Mouse (Mus musculus): ENCODE measurements at regions not wholly inside any gene's neighbourhood (a gene's known extent, or its start where the extent isn't known, plus 50 kb on each side); places are given as distances from the start of the nearest gene placed in this dataset.

DNA sequence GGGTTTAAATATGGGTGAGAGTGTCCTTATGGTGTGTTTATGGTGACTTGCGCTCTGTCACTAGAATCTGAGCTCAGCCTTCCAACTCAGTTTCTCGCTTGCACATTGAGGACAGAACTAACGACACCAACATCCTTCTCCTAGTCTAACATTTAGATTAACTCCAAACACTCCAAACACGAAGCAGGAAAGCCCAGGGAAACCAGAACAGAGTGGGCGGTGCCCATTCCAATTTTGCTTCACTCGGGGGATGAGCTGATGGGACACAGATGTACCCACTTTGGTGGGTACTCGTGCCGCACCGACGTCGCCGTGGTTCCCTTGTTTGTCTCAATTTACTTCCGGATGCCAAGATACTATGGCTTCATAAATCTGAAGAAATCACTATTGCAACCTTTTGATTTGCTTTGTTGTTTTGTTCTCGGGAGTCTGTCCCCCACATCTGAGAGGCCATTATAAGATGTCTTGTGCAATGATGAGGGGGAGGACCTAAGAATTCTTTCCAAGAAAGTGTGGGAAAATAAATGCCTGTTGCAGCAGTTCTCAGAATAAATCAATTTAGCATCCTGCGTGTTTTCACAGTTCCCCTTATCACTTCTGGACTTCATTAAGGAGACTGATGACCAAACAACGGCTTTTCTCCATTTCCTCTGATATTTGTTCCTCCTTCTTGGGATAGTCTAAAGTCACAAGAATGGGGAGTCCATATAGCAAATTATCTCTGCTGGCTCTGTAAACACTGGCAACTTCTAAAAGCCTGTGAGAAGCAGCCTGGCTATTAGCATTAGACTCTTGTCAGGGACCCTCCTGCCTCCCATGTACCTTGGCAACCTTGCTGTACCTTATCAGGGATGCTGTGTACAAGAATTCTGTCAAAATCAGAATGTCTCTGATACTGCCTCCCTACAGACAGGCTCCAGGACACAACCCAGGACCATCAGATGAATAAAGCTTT is 96.2 kb upstream of the Klf9 start:
- DNase-seq, result no peak

DNA sequence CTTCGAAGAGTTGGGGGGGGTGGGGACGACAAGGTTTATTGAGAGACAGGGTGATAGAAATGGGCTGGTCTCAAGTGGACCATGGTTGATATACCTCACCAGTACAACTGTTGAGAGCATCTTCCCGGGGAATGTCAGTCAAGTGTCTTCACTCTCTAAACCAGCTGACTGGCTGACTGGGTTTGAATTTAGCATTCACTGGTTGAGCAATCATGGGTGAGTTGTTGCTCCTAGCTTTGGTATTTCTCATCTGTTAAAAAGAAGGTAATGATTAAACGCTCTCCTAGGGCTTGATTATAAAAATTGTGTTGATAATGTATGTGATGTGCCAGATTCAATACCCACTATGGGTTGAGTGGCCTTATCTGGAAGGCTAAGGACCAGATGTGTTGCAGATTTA is 89.6 kb upstream of the Klf9 start:
- peak in 1 of 2 experiments; percentile 51 for DNase-seq

DNA sequence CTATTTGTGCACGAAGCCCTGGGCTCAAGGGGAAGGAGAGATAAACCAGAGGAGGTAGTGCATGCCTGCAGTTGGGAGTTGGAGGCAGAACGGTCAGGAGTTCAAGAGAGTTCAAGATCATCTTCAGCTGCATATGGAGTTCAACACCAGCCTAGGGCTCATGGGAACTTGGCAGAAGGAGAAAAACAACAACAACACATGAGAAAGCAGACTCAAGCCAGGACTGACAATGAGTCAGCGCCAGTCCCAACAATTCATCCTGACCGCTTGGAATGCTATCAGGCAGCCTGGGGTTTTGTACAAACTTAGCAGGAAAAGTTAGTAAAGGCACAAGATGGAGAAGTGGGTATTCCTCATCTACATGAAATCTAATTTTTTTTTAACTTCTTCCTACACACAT is 86.6 kb upstream of the Klf9 start:
- DNase-seq, result no peak

DNA sequence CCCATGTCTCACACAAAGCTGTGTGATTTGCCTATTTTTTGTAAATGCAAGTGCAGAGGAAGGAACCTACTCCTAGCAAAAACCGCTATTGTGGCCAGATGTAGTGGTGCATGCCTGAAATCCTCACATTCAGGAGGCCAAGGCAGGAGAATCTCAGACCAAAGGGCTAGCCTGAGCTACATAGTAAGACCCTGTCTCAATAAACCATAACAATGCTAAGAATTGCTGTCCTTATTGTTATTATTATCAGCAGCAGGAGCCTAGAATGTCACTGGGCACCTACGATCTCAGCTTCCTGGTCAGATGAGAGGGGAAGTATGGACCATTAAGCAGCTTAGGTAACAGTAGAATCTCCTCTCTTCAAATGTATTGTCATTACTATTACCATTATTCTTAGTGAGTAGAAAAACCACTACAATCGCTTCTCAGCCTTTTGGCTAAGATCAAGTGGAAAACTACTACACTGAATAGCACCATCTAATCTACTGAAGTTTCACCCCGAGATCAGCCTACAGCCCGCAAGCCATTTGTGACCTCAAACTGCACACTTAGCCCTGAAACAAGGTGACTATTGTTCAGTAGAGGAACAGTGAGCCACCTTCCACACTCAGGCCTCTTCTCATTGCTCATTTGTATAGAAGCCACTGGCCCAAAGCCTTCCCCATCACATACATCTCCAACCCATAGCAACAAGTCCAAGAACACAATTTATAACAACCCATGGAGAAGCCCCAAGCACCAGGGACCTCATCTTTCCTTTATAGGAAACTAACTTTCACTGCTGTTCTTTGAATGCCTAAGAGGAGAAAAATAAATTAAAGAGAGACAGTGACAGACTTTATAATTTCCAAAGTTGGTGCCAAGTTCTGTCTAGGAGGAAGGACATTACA is 84.9 kb upstream of the Klf9 start:
- no peak for DNase-seq

DNA sequence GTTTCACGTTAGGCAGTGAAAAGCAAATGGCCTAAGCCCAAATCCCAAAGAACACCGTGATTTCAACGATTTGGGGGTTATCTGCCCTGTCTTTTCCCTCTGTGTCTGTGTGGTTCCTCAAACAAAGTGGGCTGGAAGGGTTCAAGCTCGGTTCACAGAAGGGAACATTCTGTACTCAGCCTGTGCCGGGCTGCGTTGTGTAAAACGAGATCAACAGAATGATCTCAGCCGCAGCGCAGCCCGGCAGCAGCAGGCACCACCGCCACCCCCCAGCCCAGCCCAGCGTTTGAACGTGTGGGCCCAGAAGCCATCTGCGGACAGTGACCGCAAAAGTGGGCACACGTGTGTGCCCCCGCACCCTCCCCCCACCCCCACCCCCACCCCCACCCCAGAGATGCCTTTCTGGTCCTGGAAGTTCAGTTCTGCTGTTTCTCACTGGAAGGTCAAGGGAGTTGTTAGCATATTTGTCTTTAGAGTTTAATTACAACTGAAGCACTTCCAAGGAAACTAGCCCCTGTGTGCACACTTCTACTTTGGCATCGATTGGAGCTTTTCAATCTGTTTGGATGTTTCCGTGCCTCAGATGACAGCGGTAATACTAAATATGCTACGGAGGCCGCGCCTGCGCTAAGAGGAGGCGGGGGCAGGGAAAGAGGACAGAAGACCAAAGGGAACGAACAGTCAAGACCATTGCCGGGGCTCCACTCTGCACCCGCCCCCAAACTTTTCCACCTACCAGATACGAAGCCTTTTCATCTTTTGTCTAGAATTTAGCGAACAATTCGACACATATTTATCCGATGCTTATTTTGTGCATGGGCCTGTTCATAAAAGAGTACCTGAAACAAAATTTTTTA is 83.9 kb upstream of the Klf9 start:
- peak; percentile 78 to 84 for DNase-seq

DNA sequence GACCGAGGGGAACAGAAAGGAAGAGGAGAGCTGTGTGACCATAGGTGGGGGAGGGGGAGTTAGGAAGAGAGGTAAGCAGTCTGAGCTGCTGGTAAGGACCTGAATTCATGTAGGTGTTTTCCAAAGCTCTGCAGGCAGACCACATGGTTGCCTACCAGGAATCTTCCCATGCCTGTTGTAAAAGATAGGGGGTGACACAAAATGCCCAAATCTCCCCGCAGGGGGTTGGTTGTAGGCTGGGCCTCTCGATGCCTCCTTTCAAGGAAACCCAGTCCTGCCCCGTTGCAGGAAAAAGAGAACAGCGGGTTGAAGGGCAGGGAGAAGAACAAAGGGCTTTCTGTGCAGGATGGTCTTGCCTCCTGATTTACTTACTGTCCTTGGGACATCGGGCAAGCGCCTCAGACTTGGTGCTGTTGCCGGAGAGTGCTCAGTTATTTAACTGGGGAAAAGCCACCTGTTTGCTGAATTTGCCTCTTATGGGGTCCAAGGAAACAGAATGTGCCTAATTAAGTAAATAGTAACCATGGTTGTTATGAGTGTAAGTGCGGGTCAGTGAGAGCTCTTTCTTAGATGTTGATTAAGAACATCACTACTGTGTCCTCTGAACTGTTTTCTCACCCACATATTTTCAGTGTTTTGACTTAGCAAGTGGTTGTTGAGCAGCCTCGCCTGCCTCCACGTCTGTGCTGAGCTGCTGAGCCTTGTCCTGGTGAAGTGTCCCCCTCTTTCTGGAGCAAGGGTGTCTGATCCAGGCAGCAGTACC is 83.1 kb upstream of the Klf9 start:
- DNase-seq, result peak in 1 of 2 experiments; percentile 55

DNA sequence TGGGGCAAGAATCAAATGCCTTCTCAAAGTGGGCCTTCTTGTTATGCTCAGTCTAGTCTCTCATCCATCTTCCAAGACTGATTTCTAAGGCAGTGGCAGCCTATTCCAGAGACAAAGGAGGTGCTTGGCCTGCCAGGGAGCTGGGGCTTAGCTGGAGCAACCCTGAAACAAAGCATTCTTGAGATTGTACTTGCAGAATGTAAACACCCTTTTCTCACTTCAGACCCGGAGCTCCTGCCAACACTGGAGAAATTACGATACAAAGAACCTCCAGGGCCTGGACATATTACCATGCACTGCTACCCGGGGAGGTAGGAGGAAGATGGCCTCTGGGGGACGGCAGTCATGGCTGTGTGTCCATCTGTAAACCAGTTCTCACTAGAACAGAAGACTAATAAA is 82.5 kb upstream of the Klf9 start:
- DNase-seq, result no peak

DNA sequence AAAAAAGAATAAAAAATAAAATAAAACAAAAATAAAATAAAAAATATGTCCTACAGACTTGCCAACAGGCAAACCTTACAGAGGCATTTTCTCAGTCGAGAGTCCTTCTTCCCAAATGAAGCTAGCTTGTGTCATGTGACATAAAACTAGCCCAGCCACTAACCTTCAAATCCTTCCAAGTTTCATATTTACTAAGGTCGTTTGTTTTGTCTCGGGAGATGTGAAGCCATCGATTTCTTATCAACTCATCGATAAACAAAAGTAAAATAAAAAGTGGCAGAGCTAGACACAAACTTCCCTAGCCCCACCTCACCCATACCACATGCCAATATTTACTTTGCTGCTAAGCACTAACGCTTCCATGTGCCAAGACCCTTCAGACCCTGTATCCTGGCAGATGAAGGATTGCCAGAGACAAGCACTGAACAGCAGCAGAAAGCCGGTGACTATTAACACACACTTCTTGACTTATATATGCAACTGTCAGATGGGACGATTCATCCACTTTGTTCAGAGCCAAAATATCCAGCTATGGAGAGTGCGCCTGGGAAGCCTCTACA is 79.9 kb upstream of the Klf9 start:
- no peak for DNase-seq

DNA sequence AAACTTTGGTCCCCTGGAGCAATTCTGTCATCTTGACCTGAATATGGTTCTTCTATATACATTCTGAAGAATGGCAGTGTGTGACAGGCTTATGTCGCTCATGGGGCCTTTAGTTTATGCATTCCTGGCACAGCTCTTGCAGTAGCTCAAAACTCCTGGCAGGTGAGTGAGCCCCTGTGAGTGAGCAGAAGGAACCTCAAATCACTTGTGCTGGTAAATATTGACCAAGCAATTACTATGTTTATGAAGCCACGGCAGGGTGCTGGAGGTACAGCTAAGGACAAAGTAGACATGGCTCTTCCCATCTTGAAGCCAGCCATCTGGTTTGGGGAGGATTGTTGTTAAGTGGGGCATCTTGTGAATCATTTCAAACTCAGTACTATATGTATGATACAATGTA is 79.1 kb upstream of the Klf9 start:
- no peak for DNase-seq

DNA sequence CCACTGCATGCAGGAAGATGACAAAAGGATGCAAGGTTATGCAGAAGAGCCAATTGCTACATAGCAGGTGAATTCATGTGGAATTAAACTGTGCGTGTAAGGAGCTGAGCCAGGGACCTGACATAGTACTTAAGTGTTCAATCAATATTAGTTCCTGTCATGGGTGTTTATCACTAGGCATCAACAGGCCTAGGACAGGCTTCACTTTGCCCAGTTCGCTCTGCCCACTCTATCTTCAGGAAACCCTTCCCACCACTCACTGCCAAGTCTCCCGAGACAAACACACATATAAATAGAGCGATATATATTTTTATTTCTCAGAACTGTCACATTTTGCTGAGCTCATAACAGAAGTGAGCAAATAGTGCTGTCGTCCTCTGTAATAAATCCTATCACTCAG is 78.2 kb upstream of the Klf9 start:
- DNase-seq, result no peak

DNA sequence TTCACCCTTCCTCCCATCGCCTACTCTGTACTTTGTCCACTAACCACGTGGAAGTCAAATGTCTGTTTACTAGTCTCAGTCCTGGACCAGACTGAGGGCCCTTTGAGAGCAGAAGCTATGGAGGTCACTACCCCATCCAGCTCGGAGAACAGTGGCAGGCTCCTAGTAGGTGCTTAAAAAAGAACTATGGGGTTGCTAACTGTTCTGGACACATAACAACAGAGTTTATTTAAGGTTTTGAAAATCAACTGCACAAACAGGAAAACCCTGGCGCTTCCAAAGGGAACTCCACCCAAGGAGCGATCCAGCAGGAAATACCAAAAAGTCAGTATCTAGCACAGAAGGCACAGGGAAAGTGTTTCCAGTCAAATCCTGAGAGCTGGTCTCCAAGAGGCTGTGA is 75.5 kb upstream of the Klf9 start:
- DNase-seq, result peak; percentile 72 to 83

DNA sequence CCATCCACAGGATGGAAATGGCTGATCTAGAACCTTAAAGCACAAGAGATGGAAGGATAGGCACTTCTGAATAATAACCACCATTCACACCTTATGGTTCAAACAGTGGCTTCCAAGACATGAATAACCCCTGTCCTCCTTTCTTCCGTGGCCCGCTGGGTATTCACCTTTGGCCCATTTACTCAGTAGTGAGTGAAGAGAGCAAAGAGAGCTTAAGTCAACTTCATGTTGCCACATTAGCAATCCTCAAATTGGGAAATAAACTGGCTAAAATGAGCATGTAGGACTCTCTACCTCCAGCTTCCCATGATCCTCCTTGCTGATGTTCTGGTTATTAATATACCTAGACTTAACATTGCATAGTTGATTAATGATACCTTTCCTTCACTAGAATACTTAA is 74.3 kb upstream of the Klf9 start:
- DNase-seq, result peak; percentile 74 to 77

DNA sequence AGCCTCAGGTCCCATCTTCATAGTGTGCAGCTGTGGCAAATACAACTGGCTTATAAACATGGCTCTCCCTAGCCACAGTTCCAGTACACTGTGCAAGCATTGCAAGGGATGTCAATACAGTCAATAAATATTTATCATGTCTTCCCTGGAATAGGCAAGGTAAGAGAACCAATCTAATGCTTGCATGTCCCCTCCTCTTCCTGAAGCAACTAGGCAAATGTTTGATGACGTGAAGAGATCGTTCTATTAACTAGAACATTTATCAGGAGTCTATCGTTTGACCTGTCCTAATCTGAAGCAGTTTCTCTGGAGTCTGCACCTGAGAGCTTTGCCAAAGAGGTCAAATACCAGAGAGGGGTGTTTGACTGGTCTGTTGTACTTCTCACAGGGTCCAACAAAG is 72.4 kb upstream of the Klf9 start:
- no peak for DNase-seq

DNA sequence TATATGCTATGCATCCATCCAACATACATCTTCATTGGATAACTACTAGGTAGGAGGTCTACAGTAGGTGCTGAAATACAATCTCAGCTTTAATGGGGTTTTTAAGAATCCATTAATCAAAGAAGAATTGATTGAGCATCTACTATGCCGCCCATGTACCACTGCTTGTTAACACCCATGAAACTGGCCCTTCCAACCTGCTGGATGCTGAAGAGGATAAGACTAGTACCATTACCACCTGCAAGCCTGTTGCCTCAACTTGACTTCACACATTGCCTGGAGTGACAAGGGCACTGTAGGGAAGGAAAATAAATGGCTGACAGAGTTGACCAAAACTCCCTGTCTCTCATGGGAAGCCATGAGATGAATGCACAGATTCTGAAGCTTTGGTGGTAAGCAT is 71.4 kb upstream of the Klf9 start:
- DNase-seq, result no peak

DNA sequence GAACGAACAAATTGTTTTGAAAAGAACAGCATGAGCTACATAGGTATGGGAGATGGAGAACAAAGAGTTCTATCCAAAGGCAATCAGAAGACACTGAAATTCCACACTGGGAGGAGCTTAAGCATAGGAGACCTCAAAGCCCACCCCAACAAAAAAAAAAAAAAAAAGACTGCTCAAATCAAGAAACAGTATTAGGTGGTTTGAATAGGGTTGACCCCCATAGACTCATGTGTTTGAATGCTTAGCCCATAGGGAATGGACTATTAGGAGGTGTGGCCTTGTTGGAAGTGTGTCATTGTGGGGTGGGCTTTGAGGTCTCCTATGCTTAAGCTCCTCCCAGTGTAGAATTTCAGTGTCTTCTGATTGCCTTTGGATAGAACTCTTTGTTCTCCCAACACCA is 70.0 kb upstream of the Klf9 start:
- DNase-seq, result no peak

DNA sequence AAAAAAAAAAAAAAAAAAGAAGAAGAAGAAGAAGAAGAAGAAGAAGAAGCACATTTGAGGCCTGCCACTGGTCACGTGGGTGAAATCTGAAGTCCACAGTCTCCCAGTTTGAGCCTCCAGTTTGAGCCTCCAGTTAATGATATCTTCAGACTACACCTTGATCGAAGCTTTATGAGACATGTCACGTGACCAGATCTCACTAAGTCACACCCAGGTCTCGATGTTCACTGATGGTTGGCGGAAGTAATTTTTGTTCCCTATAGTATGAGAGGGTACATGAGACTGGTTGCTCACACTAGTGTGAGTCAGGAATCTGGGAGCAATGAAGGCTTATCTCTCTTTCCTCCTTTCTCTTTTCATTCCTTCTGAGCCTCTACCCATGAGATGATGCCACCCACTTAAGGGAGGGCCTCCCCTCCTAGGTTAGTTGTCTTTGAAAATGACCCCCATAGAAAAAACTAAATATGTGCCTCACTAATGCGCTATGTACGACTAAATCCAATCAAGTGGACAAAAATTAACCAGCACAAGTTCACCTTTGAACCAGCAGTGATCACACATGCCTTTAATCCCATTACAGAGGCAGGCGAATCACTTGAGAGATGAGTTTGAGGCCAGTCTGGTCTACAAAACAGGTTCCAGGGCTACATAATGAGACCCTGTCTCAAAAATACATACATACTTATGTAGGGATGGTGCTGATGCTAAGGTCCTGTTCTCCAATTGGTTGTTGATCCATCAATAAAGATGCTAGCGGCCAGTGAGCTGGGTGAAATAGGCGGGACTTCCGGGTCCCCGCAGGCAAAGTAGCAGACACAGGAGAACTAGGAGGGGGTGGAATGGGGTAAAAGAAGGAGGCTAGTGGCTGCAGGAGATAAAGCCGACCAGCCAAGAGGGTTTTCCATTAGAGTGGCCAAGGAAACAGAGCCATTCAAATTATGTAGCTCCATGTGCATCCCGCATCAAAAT is 66.1 kb upstream of the Klf9 start:
- peak; percentile 61 to 68 for DNase-seq

DNA sequence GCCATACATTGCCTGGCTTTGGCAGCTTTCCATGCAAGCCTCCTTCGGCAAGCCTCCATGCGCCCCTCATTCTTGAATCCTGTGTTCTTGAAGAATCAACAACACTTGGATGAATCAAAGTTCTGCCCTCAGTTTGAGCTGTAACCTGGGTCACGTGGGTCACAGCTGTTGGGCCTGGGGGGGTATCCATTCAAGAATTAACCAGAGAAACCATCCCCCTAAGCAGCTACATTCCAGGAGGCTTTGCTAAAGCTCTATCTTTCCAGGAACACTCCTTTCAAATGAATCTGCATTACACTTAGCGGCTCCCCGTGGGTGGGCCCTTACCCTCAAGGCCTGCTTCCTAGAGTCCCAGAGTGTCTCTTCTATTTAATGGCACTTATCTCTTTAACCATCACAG is 65.2 kb upstream of the Klf9 start:
- DNase-seq, result peak; percentile 69 to 75

DNA sequence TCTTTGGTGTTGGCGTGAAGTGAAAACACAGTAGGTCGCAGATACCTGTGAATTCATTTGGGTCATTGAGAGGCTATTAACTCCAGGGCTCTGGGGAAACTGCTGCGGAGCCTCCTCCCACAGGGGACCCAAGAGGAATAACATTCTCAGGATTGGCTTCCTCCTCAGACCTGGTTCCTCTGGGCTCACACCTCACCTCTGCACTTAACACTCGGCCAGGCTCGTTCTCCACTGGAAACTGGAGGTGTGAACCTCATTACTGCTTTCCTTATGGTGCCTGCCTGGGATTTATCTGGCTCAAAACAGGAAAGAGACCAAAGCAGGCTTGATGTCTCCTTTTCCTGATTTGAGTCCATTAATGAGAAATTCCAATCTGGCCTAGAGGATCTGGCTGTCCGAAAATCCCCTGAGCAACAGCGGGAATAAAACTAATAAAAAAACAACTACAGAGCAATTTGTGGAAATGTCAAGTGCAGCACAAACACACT is 55.8 kb upstream of the Klf9 start:
- no peak for DNase-seq

DNA sequence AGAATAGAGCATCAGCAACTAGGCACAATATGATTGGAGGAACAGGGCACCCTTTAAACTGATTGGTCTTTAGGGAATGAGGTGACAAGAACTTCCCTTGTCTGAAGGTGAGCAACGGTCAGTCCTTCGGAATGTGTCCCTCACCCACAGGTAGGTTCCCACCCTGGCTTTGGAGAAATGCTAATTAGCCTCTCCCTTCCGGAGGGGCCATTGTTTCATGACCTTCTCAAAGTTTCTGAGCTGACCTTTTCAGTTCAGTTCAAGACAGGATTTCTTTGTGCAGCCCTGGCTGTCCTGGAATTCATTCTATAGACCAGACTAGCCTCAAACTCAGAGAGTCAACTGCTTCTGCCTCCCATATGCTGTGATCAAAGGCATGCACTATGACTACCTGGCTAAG is 53.5 kb upstream of the Klf9 start:
- no peak for DNase-seq

DNA sequence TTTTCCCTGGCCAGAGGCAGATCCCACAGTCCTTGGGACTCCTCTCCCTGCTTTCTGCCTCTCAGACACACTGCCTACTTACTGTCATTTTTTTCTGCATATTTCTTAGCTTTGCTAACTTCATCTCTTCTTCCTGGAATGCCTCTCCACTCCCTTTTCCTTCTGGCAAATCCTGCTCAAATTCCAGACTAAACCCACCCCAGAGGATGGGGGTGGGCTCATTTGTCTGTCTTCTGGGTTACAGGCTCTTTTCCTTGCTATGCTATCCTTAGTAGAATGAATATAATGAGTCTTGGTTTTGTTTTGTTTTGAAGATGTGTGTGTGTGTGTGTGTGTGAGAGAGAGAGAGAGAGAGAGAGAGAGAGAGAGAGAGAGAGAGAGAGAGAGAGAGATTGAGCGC is 51.9 kb upstream of the Klf9 start:
- DNase-seq, result no peak

All from kidney, adult 8-10 months (tissue).